Mouse (Mus musculus): ENCODE measurements around the gene Scrt2.

- no peak for TF ChIP-seq CTCF (IDR thresholded peaks at IDR 0.05; ENCODE audit: borderline replicate concordance, control insufficient read depth, extremely low read depth, insufficient read depth, low read length, poor library complexity)
- TF ChIP-seq POLR2A (IDR thresholded peaks at IDR 0.05; ENCODE audit: control insufficient read depth, extremely low read depth, insufficient read depth, low read length, poor library complexity), result no peak
These were observed 9.2 kb downstream of the Scrt2 start for GRCm38 (mm10) chr2:152090486-152090885.
